Mouse (Mus musculus): ENCODE results near the gene Arhgef28.

- TF ChIP-seq POLR2A (IDR thresholded peaks at IDR 0.05; ENCODE audit: low read depth, low read length) (no peak), CTCF (IDR thresholded peaks at IDR 0.05; ENCODE audit: borderline replicate concordance, insufficient read depth, low read length) (no peak)
Observed at GRCm38 (mm10) chr13:97900380-97900758, 305.9 kb downstream of the Arhgef28 start.
